Mouse (Mus musculus) myocyte (in vitro differentiated cells): ENCODE data around the gene Aldh3a2.

Source experiments
- CEBPB ChIP-seq: IDR thresholded peaks from 2 replicates; pipeline ENCODE4 v1.6.1; 2011; ENCODE audit warnings: mild to moderate bottlenecking, moderate library complexity; ENCODE audit not compliant: poor library complexity, insufficient read depth, severe bottlenecking
- E2F4 ChIP-seq: IDR thresholded peaks from one replicate; pipeline ENCODE4 v1.6.1; 2011; ENCODE audit warnings: mild to moderate bottlenecking, control low read depth, moderate library complexity; ENCODE audit not compliant: insufficient read depth
- MAX ChIP-seq: IDR thresholded peaks from one replicate; pipeline ENCODE4 v1.6.1; 2011; ENCODE audit warnings: low read depth, mild to moderate bottlenecking, control low read depth
- MYOD1 ChIP-seq, 3 experiments: IDR thresholded peaks; one replicate each; pipeline ENCODE4 v1.6.1; 2011; ENCODE audit warnings: control low read depth in 2 of 3, low read depth in 2 of 3, mild to moderate bottlenecking in 2 of 3, moderate library complexity in 1 of 3; ENCODE audit not compliant: insufficient read length in 2 of 3, control insufficient read depth in 1 of 3
- MYOG ChIP-seq, 3 experiments: IDR thresholded peaks; one replicate each; pipeline ENCODE4 v1.6.1; 2011; ENCODE audit warnings: control low read depth in 2 of 3, low read depth in 2 of 3, mild to moderate bottlenecking in 2 of 3; ENCODE audit not compliant: insufficient read length in 2 of 3, control insufficient read depth in 1 of 3, insufficient read depth in 1 of 3
- POLR2A ChIP-seq: IDR thresholded peaks from one replicate; pipeline ENCODE4 v1.6.1; 2011; ENCODE audit warnings: low read depth, mild to moderate bottlenecking, control low read depth, moderate library complexity; ENCODE audit not compliant: insufficient read length
- POLR2AphosphoS2 ChIP-seq: IDR thresholded peaks from one replicate; pipeline ENCODE4 v1.6.1; 2011; ENCODE audit warnings: low read depth, control low read depth; ENCODE audit not compliant: insufficient read length
- REST ChIP-seq: IDR thresholded peaks from one replicate; pipeline ENCODE4 v1.6.1; 2011; ENCODE audit warnings: mild to moderate bottlenecking, control low read depth, moderate library complexity; ENCODE audit not compliant: insufficient read depth, insufficient read length
- SRF ChIP-seq: IDR thresholded peaks from one replicate; pipeline ENCODE4 v1.6.1; 2011; ENCODE audit warnings: low read depth; ENCODE audit not compliant: control insufficient read depth, insufficient read length
- TCF12 ChIP-seq: IDR thresholded peaks from one replicate; pipeline ENCODE4 v1.6.1; 2011; ENCODE audit warnings: mild to moderate bottlenecking, control low read depth; ENCODE audit not compliant: poor library complexity, insufficient read depth, severe bottlenecking
- TCF3 ChIP-seq: IDR thresholded peaks from one replicate; pipeline ENCODE4 v1.6.1; 2011; ENCODE audit warnings: low read depth, control low read depth; ENCODE audit not compliant: insufficient read length
- USF1 ChIP-seq: IDR thresholded peaks from one replicate; pipeline ENCODE4 v1.6.1; 2011; ENCODE audit warnings: low read depth, mild to moderate bottlenecking, control low read depth, moderate library complexity

GRCm38 (mm10) chr11:61228406-61228805, 38.9 kb downstream of the Aldh3a2 start:
- TF ChIP-seq POLR2A = no peak
- no peak for TF ChIP-seq CEBPB
- TF ChIP-seq MYOG (IDR thresholded peaks at IDR 0.05; ENCODE audit: control insufficient read depth in 1 of 3, insufficient read depth in 1 of 3, insufficient read length in 2 of 3, low read depth in 2 of 3) = no peak
- TF ChIP-seq REST = no peak
- no peak for TF ChIP-seq USF1
- no peak for TF ChIP-seq SRF
- TF ChIP-seq E2F4 = no peak
- TF ChIP-seq POLR2AphosphoS2 = no peak
- no peak for TF ChIP-seq TCF3
- TF ChIP-seq MYOD1 (IDR thresholded peaks at IDR 0.05; ENCODE audit: control insufficient read depth in 1 of 3, insufficient read length in 2 of 3, low read depth in 2 of 3) = no peak
- TF ChIP-seq MAX = no peak
- no peak for TF ChIP-seq TCF12
